Mouse (Mus musculus) CH12F3 (cell line): Measurements from ENCODE around the gene Coa5.

ENCODE experiments used
- in situ Hi-C: fragments of 300-500 bp; cut with MboI; formaldehyde crosslinking; loops from 2 replicates; pipeline ENCODE4 v1.14.3; 2020; ENCODE audit warnings: low sequenced_read_pairs

Gene Coa5

GRCm38 (mm10) chr1:37436419-37436818 is 6.5 kb upstream of the Coa5 start:
- in situ Hi-C loops = no loop called here

- in situ Hi-C loops = no loop called here
These were observed 466 bp upstream of the Coa5 start for GRCm38 (mm10) chr1:37430297-37430840.

GRCm38 (mm10) chr1:37428911-37429310 is 992 bp downstream of the Coa5 start:
- in situ Hi-C loops = no loop called here

GRCm38 (mm10) chr1:37427144-37427875 is 2.6 kb downstream of the Coa5 start:
- in situ Hi-C loops = no loop called here

GRCm38 (mm10) chr1:37419420-37419819 is 10.5 kb downstream of the Coa5 start:
- in situ Hi-C loops = no loop called here

GRCm38 (mm10) chr1:37415394-37415793 is 14.5 kb downstream of the Coa5 start:
- in situ Hi-C loops = no loop called here

GRCm38 (mm10) chr1:37409647-37410046 is 20.3 kb downstream of the Coa5 start:
- in situ Hi-C loops = no loop called here

GRCm38 (mm10) chr1:37408678-37409077 is 21.2 kb downstream of the Coa5 start:
- in situ Hi-C loops = no loop called here

GRCm38 (mm10) chr1:37408059-37408458 is 21.8 kb downstream of the Coa5 start:
- in situ Hi-C loops = no loop called here

- in situ Hi-C loops = no loop called here
These were observed 22.7 kb downstream of the Coa5 start for GRCm38 (mm10) chr1:37407228-37407627.

- in situ Hi-C loops = no loop called here
These were observed 24.8 kb downstream of the Coa5 start for GRCm38 (mm10) chr1:37405137-37405536.

- in situ Hi-C loops = loop anchor here (5.0 kb wide), 1 partner anchor 134 kb away; no protein-coding TSS in a partner anchor
These were observed 28.2 kb downstream of the Coa5 start for GRCm38 (mm10) chr1:37401687-37402086.

GRCm38 (mm10) chr1:37399734-37400133 is 30.2 kb downstream of the Coa5 start:
- in situ Hi-C loops = loop anchor here (5.0 kb wide), 1 partner anchor 132 kb away; no protein-coding TSS in a partner anchor

- in situ Hi-C loops = no loop called here
These were observed 30.9 kb downstream of the Coa5 start for GRCm38 (mm10) chr1:37398961-37399360.

GRCm38 (mm10) chr1:37396481-37396880 is 33.4 kb downstream of the Coa5 start:
- in situ Hi-C loops = no loop called here

GRCm38 (mm10) chr1:37393174-37393573 is 36.7 kb downstream of the Coa5 start:
- in situ Hi-C loops = no loop called here

GRCm38 (mm10) chr1:37386448-37386971 is 43.4 kb downstream of the Coa5 start:
- in situ Hi-C loops = no loop called here

- in situ Hi-C loops = no loop called here
These were observed 45.6 kb downstream of the Coa5 start for GRCm38 (mm10) chr1:37384304-37384703.

- in situ Hi-C loops = no loop called here
These were observed 49.0 kb downstream of the Coa5 start for GRCm38 (mm10) chr1:37380913-37381312.

GRCm38 (mm10) chr1:37379536-37379935 is 50.4 kb downstream of the Coa5 start:
- in situ Hi-C loops = no loop called here

- in situ Hi-C loops = no loop called here
These were observed 51.8 kb downstream of the Coa5 start for GRCm38 (mm10) chr1:37378095-37378494.

GRCm38 (mm10) chr1:37376751-37377150 is 53.2 kb downstream of the Coa5 start:
- in situ Hi-C loops = no loop called here
